Mouse (Mus musculus) neural tube, embryonic 13.5 days (tissue): ENCODE data around the gene Orai3. TPM values are rescaled to one million over a fixed set of nuclear protein-coding genes. Genes with fewer than 3 reads are reported as not detected.
A peak's percentile ranks its signal among the peaks of the same experiment; 100 is the strongest.

Experiments used
- ATAC-seq: fragments of 200-750 bp; cut with Nextera tagmentation; 2 replicates; pipeline ENCODE4 v1.8.0; 2017; ENCODE audit warnings: low read depth, mild to moderate bottlenecking, moderate TSS enrichment, moderate library complexity
- H3K27ac ChIP-seq: fragments of 300-500 bp; sonication (generic); replicated peaks from 2 replicates; pipeline ENCODE4 v1.5.1; 2015; ENCODE audit warnings: moderate library complexity, mild to moderate bottlenecking, inconsistent platforms
- H3K27me3 ChIP-seq: fragments of 300-500 bp; sonication (generic); 2 replicates; pipeline ENCODE4 v1.6.1; 2015; ENCODE audit warnings: mild to moderate bottlenecking, inconsistent platforms
- H3K36me3 ChIP-seq: fragments of 300-500 bp; sonication (generic); 2 replicates; pipeline ENCODE4 v1.6.1; 2015; ENCODE audit warnings: mild to moderate bottlenecking, inconsistent platforms
- H3K4me1 ChIP-seq: fragments of 300-500 bp; sonication (generic); replicated peaks from 2 replicates; pipeline ENCODE4 v1.6.1; 2015; ENCODE audit warnings: inconsistent platforms
- H3K4me2 ChIP-seq: fragments of 300-500 bp; sonication (generic); 2 replicates; pipeline ENCODE4 v1.6.1; 2015; ENCODE audit warnings: inconsistent platforms, mild to moderate bottlenecking, moderate library complexity
- H3K4me3 ChIP-seq: fragments of 300-500 bp; sonication (generic); 2 replicates; pipeline ENCODE4 v1.5.1; 2015; ENCODE audit warnings: mild to moderate bottlenecking, inconsistent platforms
- H3K9ac ChIP-seq: fragments of 300-500 bp; sonication (generic); 2 replicates; pipeline ENCODE4 v1.6.1; 2015; ENCODE audit warnings: moderate library complexity, mild to moderate bottlenecking, inconsistent platforms
- H3K9me3 ChIP-seq: fragments of 300-500 bp; sonication (generic); 2 replicates; pipeline ENCODE4 v1.6.1; 2016; ENCODE audit warnings: inconsistent platforms
- WGBS: fragments of 180-500 bp; shearing (Covaris S2); methylation state at CpG from one replicate; pipeline ENCODE4 v1.1.7; 2015; 5-methylcytosine and 5-hydroxymethylcytosine counted together
- polyA plus RNA-seq: library from polyadenylated mRNA; unstranded; fragments of >200 nt; fragmentation: Nextera tagmentation; extraction: Ambion mirVana; gene quantifications from 2 replicates; pipeline ENCODE4 v1.2.1, GENCODE M21; 2015

Gene Orai3
- polyA plus RNA-seq, 1 experiment from 2014 or later = 9.7 TPM

GRCm38 (mm10) chr7:127748235-127748560 is 21.4 kb upstream of the Orai3 start:
- no peak for ATAC-seq
- 94% methylated on average over 28 of the region's 28 CpGs for WGBS
- H3K4me2 ChIP-seq = peak overlapping the region; percentile 84
- peaks cover 31% of the 10 kb centered on the region for H3K4me1 ChIP-seq
- peaks cover 53% of the 10 kb centered on the region for H3K36me3 ChIP-seq
- H3K27me3 ChIP-seq = no peaks in the 10 kb centered on the region
- peak overlapping the region; percentile 94 for H3K4me3 ChIP-seq
- peak overlapping the region; percentile 98 for H3K9ac ChIP-seq
- no peaks in the 10 kb centered on the region for H3K9me3 ChIP-seq
- H3K27ac ChIP-seq = no peak overlapping the region

GRCm38 (mm10) chr7:127750131-127751127 is 19.2 kb upstream of the Orai3 start:
- no peak overlapping the region for H3K27ac ChIP-seq
- ATAC-seq = no peak
- no peak overlapping the region for H3K4me3 ChIP-seq
- H3K27me3 ChIP-seq = no peaks in the 10 kb centered on the region
- H3K4me1 ChIP-seq = peaks cover 41% of the 10 kb centered on the region
- H3K4me2 ChIP-seq = no peak overlapping the region
- H3K9me3 ChIP-seq = no peaks in the 10 kb centered on the region
- whole genome bisulfite sequencing = 89% methylated on average over 19 of the region's 19 CpGs
- no peak overlapping the region for H3K9ac ChIP-seq
- peaks cover 75% of the 10 kb centered on the region for H3K36me3 ChIP-seq

GRCm38 (mm10) chr7:127751619-127752018 is 18.0 kb upstream of the Orai3 start:
- Histone ChIP-seq H3K27ac (no peak overlapping the region), H3K4me3 (no peak overlapping the region), H3K9ac (no peak overlapping the region), H3K4me2 (no peak overlapping the region), H3K9me3 (no peaks in the 10 kb centered on the region), H3K4me1 (peaks cover 51% of the 10 kb centered on the region), H3K36me3 (peaks cover 87% of the 10 kb centered on the region), H3K27me3 (no peaks in the 10 kb centered on the region)
- no peak for ATAC-seq
- 93% methylated on average over 5 of the region's 5 CpGs for WGBS

GRCm38 (mm10) chr7:127752069-127752468 is 17.5 kb upstream of the Orai3 start:
- H3K36me3 ChIP-seq = peaks cover 91% of the 10 kb centered on the region
- peaks cover 56% of the 10 kb centered on the region for H3K4me1 ChIP-seq
- H3K27me3 ChIP-seq = no peaks in the 10 kb centered on the region
- WGBS = 94% methylated on average over 27 of the region's 27 CpGs
- no peaks in the 10 kb centered on the region for H3K9me3 ChIP-seq
- peak overlapping the region; percentile 34; the same call in 1 of the 2 replicates for H3K9ac ChIP-seq
- H3K4me3 ChIP-seq = no peak overlapping the region
- ATAC-seq = no peak
- no peak overlapping the region for H3K27ac ChIP-seq
- H3K4me2 ChIP-seq = no peak overlapping the region

GRCm38 (mm10) chr7:127753158-127753557 is 16.5 kb upstream of the Orai3 start:
- WGBS = 76% methylated on average over 5 of the region's 5 CpGs
- no peak overlapping the region for H3K9ac ChIP-seq

GRCm38 (mm10) chr7:127753741-127754140 is 15.9 kb upstream of the Orai3 start:
- H3K27me3 ChIP-seq = no peaks in the 10 kb centered on the region
- H3K9ac ChIP-seq = peak overlapping the region; percentile 13; the same call in 1 of the 2 replicates
- 93% methylated on average over 7 of the region's 7 CpGs for WGBS
- no peak overlapping the region for H3K4me3 ChIP-seq
- no peak for ATAC-seq
- H3K36me3 ChIP-seq = peaks cover 100% of the 10 kb centered on the region
- no peak overlapping the region for H3K4me2 ChIP-seq
- peaks cover 51% of the 10 kb centered on the region for H3K4me1 ChIP-seq
- no peaks in the 10 kb centered on the region for H3K9me3 ChIP-seq
- H3K27ac ChIP-seq = no peak overlapping the region

More at GRCm38 (mm10) chr7:127753158-127753557, 16.5 kb upstream of the Orai3 start:
- Histone ChIP-seq H3K9me3 (no peaks in the 10 kb centered on the region), H3K4me1 (peaks cover 55% of the 10 kb centered on the region), H3K4me2 (no peak overlapping the region), H3K27ac (no peak overlapping the region), H3K27me3 (no peaks in the 10 kb centered on the region), H3K4me3 (no peak overlapping the region), H3K36me3 (peaks cover 100% of the 10 kb centered on the region)
- ATAC-seq = no peak

GRCm38 (mm10) chr7:127759716-127760115 is 9.9 kb upstream of the Orai3 start:
- WGBS = 81% methylated on average over 6 of the region's 6 CpGs
- peak overlapping the region; percentile 31; the same call in 1 of the 2 replicates for H3K9ac ChIP-seq

GRCm38 (mm10) chr7:127760478-127760877 is 9.1 kb upstream of the Orai3 start:
- Histone ChIP-seq H3K9me3 (no peaks in the 10 kb centered on the region), H3K4me1 (peaks cover 24% of the 10 kb centered on the region), H3K27me3 (no peaks in the 10 kb centered on the region), H3K27ac (no peak overlapping the region), H3K9ac (no peak overlapping the region), H3K4me2 (no peak overlapping the region), H3K36me3 (peaks cover 94% of the 10 kb centered on the region), H3K4me3 (no peak overlapping the region)
- 92% methylated on average over 3 of the region's 3 CpGs for WGBS
- ATAC-seq = no peak

More at GRCm38 (mm10) chr7:127759716-127760115, 9.9 kb upstream of the Orai3 start:
- Histone ChIP-seq H3K4me2 (no peak overlapping the region), H3K36me3 (peaks cover 94% of the 10 kb centered on the region), H3K4me3 (no peak overlapping the region), H3K27ac (no peak overlapping the region), H3K4me1 (peaks cover 32% of the 10 kb centered on the region), H3K9me3 (no peaks in the 10 kb centered on the region), H3K27me3 (no peaks in the 10 kb centered on the region)
- no peak for ATAC-seq

- H3K36me3 ChIP-seq = peaks cover 94% of the 10 kb centered on the region
- no peaks in the 10 kb centered on the region for H3K27me3 ChIP-seq
- no peak overlapping the region for H3K27ac ChIP-seq
- H3K4me2 ChIP-seq = no peak overlapping the region
- H3K4me1 ChIP-seq = peaks cover 20% of the 10 kb centered on the region
- H3K9me3 ChIP-seq = no peaks in the 10 kb centered on the region
- H3K9ac ChIP-seq = no peak overlapping the region
- H3K4me3 ChIP-seq = no peak overlapping the region
- 40% methylated on average over 7 of the region's 7 CpGs for WGBS
- ATAC-seq = no peak
Measured at GRCm38 (mm10) chr7:127761026-127761425, 8.6 kb upstream of the Orai3 start.

- H3K4me3 ChIP-seq = no peak overlapping the region
- H3K27ac ChIP-seq = no peak overlapping the region
- H3K4me1 ChIP-seq = peaks cover 6% of the 10 kb centered on the region
- no peak for ATAC-seq
- no peaks in the 10 kb centered on the region for H3K27me3 ChIP-seq
- WGBS = 89% methylated on average over 4 of the region's 4 CpGs
- no peak overlapping the region for H3K4me2 ChIP-seq
- H3K36me3 ChIP-seq = peaks cover 94% of the 10 kb centered on the region
- no peaks in the 10 kb centered on the region for H3K9me3 ChIP-seq
- H3K9ac ChIP-seq = no peak overlapping the region
Measured at GRCm38 (mm10) chr7:127763642-127764041, 6.0 kb upstream of the Orai3 start.

GRCm38 (mm10) chr7:127765756-127766155 is 3.9 kb upstream of the Orai3 start:
- 87% methylated on average over 2 of the region's 2 CpGs for WGBS
- Histone ChIP-seq H3K27me3 (no peaks in the 10 kb centered on the region), H3K9ac (no peak overlapping the region), H3K9me3 (no peaks in the 10 kb centered on the region), H3K36me3 (peaks cover 77% of the 10 kb centered on the region), H3K4me2 (no peak overlapping the region), H3K27ac (no peak overlapping the region), H3K4me3 (no peak overlapping the region), H3K4me1 (peaks cover 27% of the 10 kb centered on the region)
- no peak for ATAC-seq

- no peak for ATAC-seq
Measured at GRCm38 (mm10) chr7:127766851-127767609, 2.6 kb upstream of the Orai3 start.

More at GRCm38 (mm10) chr7:127766851-127767609, 2.6 kb upstream of the Orai3 start:
- H3K4me3 ChIP-seq = no peak overlapping the region
- H3K4me2 ChIP-seq = no peak overlapping the region
- 80% methylated on average over 17 of the region's 17 CpGs for WGBS
- no peak overlapping the region for H3K9ac ChIP-seq
- peaks cover 65% of the 10 kb centered on the region for H3K36me3 ChIP-seq
- no peaks in the 10 kb centered on the region for H3K9me3 ChIP-seq
- H3K27ac ChIP-seq = no peak overlapping the region
- peaks cover 31% of the 10 kb centered on the region for H3K4me1 ChIP-seq
- no peaks in the 10 kb centered on the region for H3K27me3 ChIP-seq
